Mouse (Mus musculus) lung, adult 2 months (tissue): ENCODE measurements at regions not wholly inside any gene's neighbourhood (a gene's known extent, or its start where the extent isn't known, plus 50 kb on each side); places are given as distances from the start of the nearest gene placed in this dataset.

Experiments
- CTCF ChIP-seq: fragments of 200-500 bp; IDR thresholded peaks from 2 replicates; pipeline ENCODE4 v1.5.1; 2011; ENCODE audit warnings: mild to moderate bottlenecking, low read length, control low read depth; ENCODE audit not compliant: insufficient read depth
- POLR2A ChIP-seq: fragments of 200-500 bp; IDR thresholded peaks from 2 replicates; pipeline ENCODE4 v1.6.1; 2011; ENCODE audit warnings: low read depth, mild to moderate bottlenecking, control low read depth, low read length, borderline replicate concordance; ENCODE audit errors: extremely low read depth

DNA sequence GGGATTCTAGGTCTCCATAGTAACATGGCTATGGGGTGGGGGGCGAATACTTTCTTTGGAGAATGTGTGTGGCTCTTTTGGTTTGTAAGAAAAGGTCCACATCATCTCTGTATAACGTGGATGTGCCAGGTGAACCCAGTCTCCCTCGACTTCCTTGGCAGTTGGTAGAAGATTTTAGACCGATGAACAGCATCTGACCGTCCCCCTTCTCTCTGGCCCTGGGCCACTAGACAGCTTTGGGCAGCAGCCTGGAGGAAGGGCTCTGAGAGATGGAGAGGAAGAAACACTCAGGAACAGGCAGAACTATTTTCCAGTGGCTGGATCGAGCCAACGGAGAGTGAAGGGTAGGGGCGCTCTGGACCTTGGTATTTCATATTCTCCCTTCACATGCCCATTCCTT lies 217.5 kb upstream of the Cxcr4 start:
- no peak for TF ChIP-seq POLR2A
- no peak for TF ChIP-seq CTCF
